Mouse (Mus musculus): ENCODE data around the gene Cd28. TPM values are rescaled to one million over a fixed set of nuclear protein-coding genes. Genes with fewer than 3 reads are reported as not detected.

Gene Cd28
- polyA plus RNA-seq, 2 experiments, result 0.24 to 0.25 TPM

- H3K27ac ChIP-seq (replicated peaks; ENCODE audit: low read depth, low read length), result no peak overlapping the region
- H3K9me3 ChIP-seq (ENCODE audit: control insufficient read depth, low read length), result no peaks in the 10 kb centered on the region
- ATAC-seq (ENCODE audit: low FRiP score, low read depth), result no peak
- H3K36me3 ChIP-seq (ENCODE audit: control insufficient read depth, insufficient read depth, low read length), result no peaks in the 10 kb centered on the region
- TF ChIP-seq POLR2A (IDR thresholded peaks at IDR 0.05; ENCODE audit: borderline replicate concordance, extremely low read depth, insufficient read depth, insufficient read length), result no peak
- DNase-seq (ENCODE audit: low spot score), result no peak
- no peak overlapping the region for H3K4me2 ChIP-seq (replicated peaks; ENCODE audit: low read depth, low read length, severe bottlenecking)
- 91% methylated on average over 3 of the region's 3 CpGs for WGBS
- H3K27me3 ChIP-seq (ENCODE audit: control insufficient read depth, insufficient read depth, low read length), result no peaks in the 10 kb centered on the region
- no peak overlapping the region for H3K4me3 ChIP-seq (replicated peaks; ENCODE audit: low read length)
- no peak overlapping the region for H3K9ac ChIP-seq (ENCODE audit: low read depth, low read length, severe bottlenecking)
- H3K4me1 ChIP-seq (ENCODE audit: control insufficient read depth, insufficient read depth, low read length), result no peaks in the 10 kb centered on the region
Observed at GRCm38 (mm10) chr1:60761528-60762171, 45.0 kb downstream of the Cd28 start.

- Histone ChIP-seq H3K4me2 (replicated peaks; ENCODE audit: low read depth, low read length, severe bottlenecking) (no peak overlapping the region), H3K27me3 (ENCODE audit: control insufficient read depth, insufficient read depth, low read length) (no peaks in the 10 kb centered on the region), H3K4me1 (ENCODE audit: control insufficient read depth, insufficient read depth, low read length) (no peaks in the 10 kb centered on the region), H3K9me3 (ENCODE audit: control insufficient read depth, low read length) (no peaks in the 10 kb centered on the region), H3K4me3 (replicated peaks; ENCODE audit: low read length) (no peak overlapping the region), H3K9ac (ENCODE audit: low read depth, low read length, severe bottlenecking) (no peak overlapping the region), H3K27ac (replicated peaks; ENCODE audit: low read depth, low read length) (no peak overlapping the region), H3K36me3 (ENCODE audit: control insufficient read depth, insufficient read depth, low read length) (no peaks in the 10 kb centered on the region)
- no peak for TF ChIP-seq POLR2A (IDR thresholded peaks at IDR 0.05; ENCODE audit: borderline replicate concordance, extremely low read depth, insufficient read depth, insufficient read length)
- ATAC-seq (ENCODE audit: low FRiP score, low read depth), result no peak
- 88% methylated on average over 1 of the region's 1 CpGs for WGBS
- DNase-seq (ENCODE audit: low spot score), result no peak
Observed at GRCm38 (mm10) chr1:60762451-60762850, 45.9 kb downstream of the Cd28 start.

- H3K4me2 ChIP-seq (replicated peaks; ENCODE audit: low read depth, low read length, severe bottlenecking), result no peak overlapping the region
- H3K36me3 ChIP-seq (ENCODE audit: control insufficient read depth, insufficient read depth, low read length), result no peaks in the 10 kb centered on the region
- no peaks in the 10 kb centered on the region for H3K4me1 ChIP-seq (ENCODE audit: control insufficient read depth, insufficient read depth, low read length)
- no peak for TF ChIP-seq POLR2A (IDR thresholded peaks at IDR 0.05; ENCODE audit: borderline replicate concordance, extremely low read depth, insufficient read depth, insufficient read length)
- ATAC-seq (ENCODE audit: low FRiP score, low read depth), result no peak
- WGBS, result 85% methylated on average over 20 of the region's 20 CpGs
- H3K27me3 ChIP-seq (ENCODE audit: control insufficient read depth, insufficient read depth, low read length), result no peaks in the 10 kb centered on the region
- H3K9ac ChIP-seq (ENCODE audit: low read depth, low read length, severe bottlenecking), result no peak overlapping the region
- DNase-seq (ENCODE audit: low spot score), result no peak
- no peak overlapping the region for H3K4me3 ChIP-seq (replicated peaks; ENCODE audit: low read length)
- no peaks in the 10 kb centered on the region for H3K9me3 ChIP-seq (ENCODE audit: control insufficient read depth, low read length)
- H3K27ac ChIP-seq (replicated peaks; ENCODE audit: low read depth, low read length), result no peak overlapping the region
Observed at GRCm38 (mm10) chr1:60762916-60763315, 46.3 kb downstream of the Cd28 start.

- 88% methylated on average over 7 of the region's 7 CpGs for WGBS
- no peak for ATAC-seq (ENCODE audit: low FRiP score, low read depth)
Observed at GRCm38 (mm10) chr1:60771771-60772170, 55.2 kb downstream of the Cd28 start.

GRCm38 (mm10) chr1:60773231-60773630 is 56.6 kb downstream of the Cd28 start:
- H3K4me2 ChIP-seq (replicated peaks; ENCODE audit: low read depth, low read length, severe bottlenecking), result no peak overlapping the region
- H3K9ac ChIP-seq (ENCODE audit: low read depth, low read length, severe bottlenecking), result no peak overlapping the region
- no peaks in the 10 kb centered on the region; the same call in 1 of the 2 replicates for H3K4me1 ChIP-seq (ENCODE audit: control insufficient read depth, insufficient read depth, low read length)
- 58% methylated on average over 3 of the region's 3 CpGs for WGBS
- no peaks in the 10 kb centered on the region for H3K9me3 ChIP-seq (ENCODE audit: control insufficient read depth, low read length)
- H3K4me3 ChIP-seq (replicated peaks; ENCODE audit: low read length), result no peak overlapping the region
- H3K27ac ChIP-seq (replicated peaks; ENCODE audit: low read depth, low read length), result no peak overlapping the region
- no peak for TF ChIP-seq POLR2A (IDR thresholded peaks at IDR 0.05; ENCODE audit: borderline replicate concordance, extremely low read depth, insufficient read depth, insufficient read length)
- no peaks in the 10 kb centered on the region for H3K27me3 ChIP-seq (ENCODE audit: control insufficient read depth, insufficient read depth, low read length)
- ATAC-seq (ENCODE audit: low FRiP score, low read depth) (no peak), DNase-seq (ENCODE audit: low spot score) (no peak)
- no peaks in the 10 kb centered on the region for H3K36me3 ChIP-seq (ENCODE audit: control insufficient read depth, insufficient read depth, low read length)

More at GRCm38 (mm10) chr1:60771771-60772170, 55.2 kb downstream of the Cd28 start:
- no peak overlapping the region for H3K4me3 ChIP-seq (replicated peaks; ENCODE audit: low read length)
- no peak for TF ChIP-seq POLR2A (IDR thresholded peaks at IDR 0.05; ENCODE audit: borderline replicate concordance, extremely low read depth, insufficient read depth, insufficient read length)
- no peaks in the 10 kb centered on the region for H3K36me3 ChIP-seq (ENCODE audit: control insufficient read depth, insufficient read depth, low read length)
- H3K9ac ChIP-seq (ENCODE audit: low read depth, low read length, severe bottlenecking), result no peak overlapping the region
- H3K27ac ChIP-seq (replicated peaks; ENCODE audit: low read depth, low read length), result no peak overlapping the region
- DNase-seq (ENCODE audit: low spot score), result no peak
- H3K4me1 ChIP-seq (ENCODE audit: control insufficient read depth, insufficient read depth, low read length), result no peaks in the 10 kb centered on the region
- no peaks in the 10 kb centered on the region for H3K27me3 ChIP-seq (ENCODE audit: control insufficient read depth, insufficient read depth, low read length)
- no peak overlapping the region for H3K4me2 ChIP-seq (replicated peaks; ENCODE audit: low read depth, low read length, severe bottlenecking)
- H3K9me3 ChIP-seq (ENCODE audit: control insufficient read depth, low read length), result no peaks in the 10 kb centered on the region

Measured in limb, embryonic 14.5 days (tissue).